Mouse (Mus musculus): ENCODE results near the gene Arhgap19.
"Not testable (repeated sequence)": the region's sequence is repeated elsewhere in the genome, so short reads cannot be mapped to it uniquely, and the experiment has no call there.

Arhgap19 gene

GRCm38 (mm10) chr19:41801742-41802369 is at the start of gene Arhgap19:
TSS of gene Arhgap19 (minus strand) at chr19:41802047.
- peak; percentile 95 for DNase-seq (ENCODE audit: low spot score)

- no peak for DNase-seq (ENCODE audit: low spot score)
Observed at GRCm38 (mm10) chr19:41850719-41851543, 49.1 kb upstream of the Arhgap19 start.

GRCm38 (mm10) chr19:41850021-41850718 is 48.3 kb upstream of the Arhgap19 start:
- DNase-seq (ENCODE audit: low spot score), result no peak

- DNase-seq (ENCODE audit: low spot score), result peak; percentile 77
Observed at GRCm38 (mm10) chr19:41847992-41848851, 46.4 kb upstream of the Arhgap19 start, which contains the start of gene Frat2. TSS of gene Frat2 (minus strand) at chr19:41848132.

GRCm38 (mm10) chr19:41847614-41847991 is 45.8 kb upstream of the Arhgap19 start:
- DNase-seq (ENCODE audit: low spot score), result not testable (repeated sequence)

GRCm38 (mm10) chr19:41847091-41847581 is 45.3 kb upstream of the Arhgap19 start:
- no peak for DNase-seq (ENCODE audit: low spot score)

- DNase-seq (ENCODE audit: low spot score), result no peak
Observed at GRCm38 (mm10) chr19:41846366-41847090, 44.7 kb upstream of the Arhgap19 start.

GRCm38 (mm10) chr19:41844345-41844744 is 42.5 kb upstream of the Arhgap19 start:
- DNase-seq (ENCODE audit: low spot score), result no peak

- no peak for DNase-seq (ENCODE audit: low spot score)
Observed at GRCm38 (mm10) chr19:41842706-41843105, 40.9 kb upstream of the Arhgap19 start.

- DNase-seq (ENCODE audit: low spot score), result no peak
Observed at GRCm38 (mm10) chr19:41842196-41842595, 40.3 kb upstream of the Arhgap19 start.

- DNase-seq (ENCODE audit: low spot score), result no peak
Observed at GRCm38 (mm10) chr19:41841105-41841750, 39.4 kb upstream of the Arhgap19 start.

- DNase-seq (ENCODE audit: low spot score), result no peak
Observed at GRCm38 (mm10) chr19:41839685-41840084, 37.8 kb upstream of the Arhgap19 start.

GRCm38 (mm10) chr19:41838808-41839207 is 37.0 kb upstream of the Arhgap19 start:
- no peak for DNase-seq (ENCODE audit: low spot score)

GRCm38 (mm10) chr19:41837917-41838261 is 36.0 kb upstream of the Arhgap19 start:
- no peak for DNase-seq (ENCODE audit: low spot score)

- DNase-seq (ENCODE audit: low spot score), result no peak
Observed at GRCm38 (mm10) chr19:41837194-41837916, 35.5 kb upstream of the Arhgap19 start.

- no peak for DNase-seq (ENCODE audit: low spot score)
Observed at GRCm38 (mm10) chr19:41836719-41837118, 34.9 kb upstream of the Arhgap19 start.

GRCm38 (mm10) chr19:41835816-41836215 is 34.0 kb upstream of the Arhgap19 start:
- DNase-seq (ENCODE audit: low spot score), result no peak

- no peak for DNase-seq (ENCODE audit: low spot score)
Observed at GRCm38 (mm10) chr19:41835407-41835806, 33.6 kb upstream of the Arhgap19 start.

GRCm38 (mm10) chr19:41832501-41833201 is 30.8 kb upstream of the Arhgap19 start:
- no peak for DNase-seq (ENCODE audit: low spot score)
